Mouse (Mus musculus) embryo, embryonic 10.5 days (tissue): ENCODE measurements around the gene Rhbdd1.
A peak's percentile ranks its signal among the peaks of the same experiment; 100 is the strongest.

Experiments used
- DNase-seq: peaks from one replicate; pipeline ENCODE4 v3.0.0-alpha.2; 2015; ENCODE audit warnings: low spot score

The Rhbdd1 gene

GRCm38 (mm10) chr1:82364468-82364867 lies 48.2 kb downstream of the Rhbdd1 start:
- DNase-seq, result no peak

GRCm38 (mm10) chr1:82371636-82372428 lies 55.6 kb downstream of the Rhbdd1 start:
- DNase-seq, result no peak

GRCm38 (mm10) chr1:82373924-82374323 lies 57.7 kb downstream of the Rhbdd1 start:
- no peak for DNase-seq

GRCm38 (mm10) chr1:82374831-82375358 lies 58.6 kb downstream of the Rhbdd1 start:
- peak; percentile 60 for DNase-seq

- DNase-seq, result peak; percentile 57
These were observed 59.2 kb downstream of the Rhbdd1 start for GRCm38 (mm10) chr1:82375452-82375851.

- DNase-seq, result no peak
These were observed 65.7 kb downstream of the Rhbdd1 start for GRCm38 (mm10) chr1:82381946-82382345.

- no peak for DNase-seq
These were observed 67.9 kb downstream of the Rhbdd1 start for GRCm38 (mm10) chr1:82384106-82384505.

- no peak for DNase-seq
These were observed 68.8 kb downstream of the Rhbdd1 start for GRCm38 (mm10) chr1:82385054-82385453.

- peak; percentile 46 for DNase-seq
These were observed 69.6 kb downstream of the Rhbdd1 start for GRCm38 (mm10) chr1:82385827-82386230.

- peak; percentile 44 for DNase-seq
These were observed 70.8 kb downstream of the Rhbdd1 start for GRCm38 (mm10) chr1:82386814-82387771.

GRCm38 (mm10) chr1:82389371-82389770 lies 73.1 kb downstream of the Rhbdd1 start:
- DNase-seq, result no peak

GRCm38 (mm10) chr1:82395371-82395770 lies 79.1 kb downstream of the Rhbdd1 start:
- DNase-seq, result no peak

GRCm38 (mm10) chr1:82407786-82408185 lies 91.5 kb downstream of the Rhbdd1 start:
- no peak for DNase-seq

GRCm38 (mm10) chr1:82409271-82409670 lies 93.0 kb downstream of the Rhbdd1 start:
- DNase-seq, result no peak

- DNase-seq, result no peak
These were observed 94.3 kb downstream of the Rhbdd1 start for GRCm38 (mm10) chr1:82410548-82410947.

GRCm38 (mm10) chr1:82411521-82411920 lies 95.3 kb downstream of the Rhbdd1 start:
- DNase-seq, result no peak

GRCm38 (mm10) chr1:82412085-82412484 lies 95.8 kb downstream of the Rhbdd1 start:
- DNase-seq, result no peak

GRCm38 (mm10) chr1:82414434-82415045 lies 98.3 kb downstream of the Rhbdd1 start:
- no peak for DNase-seq

GRCm38 (mm10) chr1:82415641-82416040 lies 99.4 kb downstream of the Rhbdd1 start:
- no peak for DNase-seq

- no peak for DNase-seq
These were observed 111.5 kb downstream of the Rhbdd1 start for GRCm38 (mm10) chr1:82427729-82428128.

GRCm38 (mm10) chr1:82429061-82429460 lies 112.8 kb downstream of the Rhbdd1 start:
- DNase-seq, result no peak
